18 mouse cellular contexts compared by ENCODE assay signal in genomic region chr1:135250706-135251105, GRCm38 (mm10). TPM values are rescaled to one million over a fixed set of nuclear protein-coding genes. Genes with fewer than 3 reads are reported as not detected.
DNase-seq lines count a peak whose midpoint lies in the region; ATAC-seq and TF ChIP-seq lines count a peak whose summit lies in the region.
"Had no signal": no experiment of that assay in that cellular context is flagged by ENCODE, and none has a peak within 500 bp of the region (broad histone marks: within the 10 kb centered on the region; RNA-seq: fewer than 3 reads in every experiment).

No protein-coding gene starts in this region.

- peak overlapping the region; percentile 49 for H3K4me2 ChIP-seq in liver, embryonic 15.5 days
- H3K4me2 ChIP-seq: forebrain, embryonic 12.5 days; hindbrain, embryonic 12.5 days; limb, embryonic 13.5 days; neural tube, embryonic 12.5 days had no signal

- WGBS in liver, embryonic 15.5 days (ENCODE audit: insufficient replicate concordance): 17% methylated on average over 2 of the region's 3 CpGs

- peak overlapping the region; percentile 79 for H3K27ac ChIP-seq in liver, embryonic 15.5 days (replicated peaks)
- H3K27ac ChIP-seq: forebrain, embryonic 12.5 days; hindbrain, embryonic 12.5 days; limb, embryonic 13.5 days; macrophage; neural tube, embryonic 12.5 days had no signal

- H3K36me3 ChIP-seq in E14TG2a.4 (ENCODE audit: insufficient read depth, low read length) (peaks cover 32% of the 10 kb centered on the region), G1E (replicated peaks) (no peaks in the 10 kb centered on the region)
- no peaks in the 10 kb centered on the region for H3K36me3 ChIP-seq in liver, embryonic 15.5 days (replicated peaks)
- H3K36me3 ChIP-seq: embryonic facial prominence, embryonic 10.5 days; forebrain, embryonic 12.5 days; hindbrain, embryonic 12.5 days; limb, embryonic 13.5 days; neural tube, embryonic 12.5 days had no signal

- H3K9me3 ChIP-seq in E14TG2a.4 (ENCODE audit: low read length) (peaks cover 5% of the 10 kb centered on the region; the same call in 1 of the 2 replicates), G1E (replicated peaks) (no peaks in the 10 kb centered on the region)
- no peaks in the 10 kb centered on the region for H3K9me3 ChIP-seq in liver, embryonic 15.5 days (replicated peaks)
- H3K9me3 ChIP-seq: embryonic facial prominence, embryonic 10.5 days; forebrain, embryonic 12.5 days; hindbrain, embryonic 12.5 days; limb, embryonic 13.5 days; neural tube, embryonic 12.5 days had no signal

- peak; percentile 28; the same call in 1 of the 2 replicates for ATAC-seq in G1E (ENCODE audit: extremely low read depth, insufficient number of reproducible peaks, low FRiP score, poor library complexity, severe bottlenecking)
- peak; percentile 92 for ATAC-seq in erythroid progenitor cell, adult 5-6 weeks (replicated peaks; ENCODE audit: low FRiP score, poor library complexity, severe bottlenecking)
- ATAC-seq in liver, embryonic 15.5 days (ENCODE audit: insufficient read depth): peak; percentile 100
- ATAC-seq: midbrain, embryonic 16.5 days had no signal

- H3K4me3 ChIP-seq in E14TG2a.4 (replicated peaks; ENCODE audit: low read length) (0 out of 2 replicates have a peak overlapping the region, but pooled peaks have one; percentile 32), G1E (ENCODE audit: low read depth, low read length) (no peak overlapping the region)
- H3K4me3 ChIP-seq in liver, embryonic 15.5 days (replicated peaks): no peak overlapping the region
- H3K4me3 ChIP-seq: embryonic facial prominence, embryonic 10.5 days; forebrain, embryonic 12.5 days; hindbrain, embryonic 12.5 days; limb, embryonic 13.5 days; neural tube, embryonic 12.5 days had no signal

- H3K4me1 ChIP-seq in E14TG2a.4 (replicated peaks; ENCODE audit: low read depth, low read length): peaks cover 80% of the 10 kb centered on the region
- H3K4me1 ChIP-seq in G1E (ENCODE audit: insufficient read depth, low read depth, low read length): peaks cover 14% of the 10 kb centered on the region
- peaks cover 51% of the 10 kb centered on the region for H3K4me1 ChIP-seq in liver, embryonic 15.5 days (replicated peaks)
- H3K4me1 ChIP-seq: neural tube, embryonic 12.5 days had no signal

- TF ChIP-seq CTCF in E14TG2a.4 (conservative IDR thresholded peaks at IDR 0.05; ENCODE audit: low read length): no peak
- no peak for TF ChIP-seq CTCF in G1E (IDR thresholded peaks at IDR 0.05; ENCODE audit: low read depth, low read length)

- DNase-seq in G1E (ENCODE audit: low spot score): peak; percentile 26
- DNase-seq in left cerebral cortex, adult 18-20 months (ENCODE audit: low spot score in 2 of 2): no peak
- DNase-seq in T-cell, adult 2 months (ENCODE audit: low spot score): no peak
- DNase-seq in Muller cell, postnatal 12 days (ENCODE audit: inconsistent ontology term): no peak
- no peak for DNase-seq in lung, postnatal 36 days
- DNase-seq: cerebellum, adult 8-10 months; kidney, postnatal 10 days; layer of hippocampus, postnatal 36 days had no signal

- H3K9ac ChIP-seq in liver, embryonic 15.5 days: no peak overlapping the region
- H3K9ac ChIP-seq: forebrain, embryonic 12.5 days; hindbrain, embryonic 12.5 days; limb, embryonic 13.5 days; neural tube, embryonic 12.5 days had no signal

- H3K27me3 ChIP-seq in E14TG2a.4 (ENCODE audit: insufficient read depth, low read length): no peaks in the 10 kb centered on the region
- peaks cover 47% of the 10 kb centered on the region for H3K27me3 ChIP-seq in G1E (ENCODE audit: insufficient read depth, low read length)
- H3K27me3 ChIP-seq in liver, embryonic 15.5 days: peaks cover 12% of the 10 kb centered on the region
- H3K27me3 ChIP-seq: forebrain, embryonic 12.5 days; hindbrain, embryonic 12.5 days had no signal

RNA-seq across cellular contexts. Expression of gene Elf3, which starts 7.7 kb away (rescaled TPM):
- total RNA-seq in G1E (2014; fragmentation: Nextera tagmentation) (not detected in 2 replicates), G1E (2017) (0.12 TPM in 1 of 2 replicates, not detected in the other)
- not detected in 2 replicates for polyA plus RNA-seq in G1E (2012)
- total RNA-seq in erythroid progenitor cell, adult 5-6 weeks (2015; ENCODE audit: low replicate concordance): not detected in 2 replicates
- not detected in 2 replicates for total RNA-seq in erythroid progenitor cell, adult 5-6 weeks (2017; ENCODE audit: low replicate concordance)
- 1.0 and 1.4 TPM in 2 replicates for polyA plus RNA-seq in liver, embryonic 15.5 days (2015; fragmentation: Nextera tagmentation; extraction: Ambion mirVana)
- not detected for total RNA-seq in left cerebral cortex, adult 18-20 months (2021)
- total RNA-seq: layer of hippocampus, postnatal 36 days had no signal
- polyA plus RNA-seq: macrophage had no signal

RNA-seq across cellular contexts. Expression of gene Rnpep, which starts 33.2 kb away (rescaled TPM):
- total RNA-seq in G1E (2014; fragmentation: Nextera tagmentation) (not detected in 2 replicates), G1E (2017) (0.17 and 1.4 TPM in 2 replicates)
- polyA plus RNA-seq in G1E (2012): 0.03 TPM in 1 of 2 replicates, not detected in the other
- 15.5 and 15.9 TPM in 2 replicates for total RNA-seq in erythroid progenitor cell, adult 5-6 weeks (2015; ENCODE audit: low replicate concordance)
- total RNA-seq in erythroid progenitor cell, adult 5-6 weeks (2017; ENCODE audit: low replicate concordance): 11.9 and 14.6 TPM in 2 replicates
- 25.9 and 26.6 TPM in 2 replicates for polyA plus RNA-seq in liver, embryonic 15.5 days (2015; fragmentation: Nextera tagmentation; extraction: Ambion mirVana)
- 10 to 100 TPM; 46.9 to 54.7 TPM for total RNA-seq in left cerebral cortex, adult 18-20 months (2021)

Comparison
In these comparisons a context has a peak if more than half of its experiments do, and no peak if none do; other contexts are left out.
1. ATAC-seq: peak in every context shown above with its lines; median percentile 100 in liver, embryonic 15.5 days; 92 in erythroid progenitor cell, adult 5-6 weeks; 28 in G1E.
2. RNA of gene Rnpep, which starts 33.2 kb away (total RNA-seq): 46.9 to 54.7 TPM in left cerebral cortex, adult 18-20 months and 11.9 to 15.9 TPM in erythroid progenitor cell, adult 5-6 weeks; 0.17 to 1.4 TPM in G1E; every median in the first group is over 4 times any median in the second.